9 mouse cellular contexts compared by ENCODE assay signal in the genomic region with DNA sequence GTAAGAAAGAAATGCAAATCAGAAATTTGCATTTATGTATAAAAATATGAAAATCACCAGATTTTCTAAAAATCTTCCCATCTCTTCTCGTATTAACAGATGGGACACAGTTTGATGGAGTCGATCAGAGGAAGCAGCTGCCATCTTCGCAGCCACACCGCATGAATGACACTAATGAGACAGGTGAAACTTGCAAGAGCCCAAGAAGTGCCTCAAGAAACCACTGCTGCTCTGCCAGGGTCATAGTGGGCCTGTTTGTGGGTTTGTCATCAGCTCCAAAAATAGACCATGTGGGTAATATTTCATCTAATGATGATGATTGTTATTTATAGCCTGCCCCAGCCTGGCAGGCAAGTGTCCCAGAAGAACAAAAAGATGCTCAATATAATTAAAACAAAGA.
"Had no signal": no experiment of that assay in that cellular context is flagged by ENCODE, and none has a peak within 500 bp of the region (broad histone marks: within the 10 kb centered on the region; RNA-seq: fewer than 3 reads in every experiment).

No protein-coding gene starts in this region.

- H3K4me2 ChIP-seq: limb, embryonic 12.5 days; liver, embryonic 13.5 days; lung, embryonic 15.5 days; neural tube, embryonic 12.5 days had no signal

- ATAC-seq: liver, postnatal 0 days had no signal

- H3K4me1 ChIP-seq: limb, embryonic 12.5 days; liver, embryonic 13.5 days; lung, embryonic 15.5 days; neural tube, embryonic 12.5 days had no signal

- H3K27ac ChIP-seq: limb, embryonic 12.5 days; liver, embryonic 13.5 days; lung, embryonic 15.5 days; macrophage; neural tube, embryonic 12.5 days; stomach, postnatal 0 days had no signal

- H3K27me3 ChIP-seq: limb, embryonic 12.5 days; liver, embryonic 13.5 days; lung, embryonic 15.5 days; neural tube, embryonic 12.5 days had no signal

- H3K9ac ChIP-seq: limb, embryonic 12.5 days; liver, embryonic 13.5 days; liver, postnatal 0 days; lung, embryonic 15.5 days; neural tube, embryonic 12.5 days had no signal

- DNase-seq: liver; liver, embryonic 13.5 days; liver, postnatal 0 days; lung, postnatal 14 days had no signal

- H3K36me3 ChIP-seq: limb, embryonic 12.5 days; liver, embryonic 13.5 days; lung, embryonic 15.5 days; neural tube, embryonic 12.5 days had no signal

- H3K9me3 ChIP-seq: limb, embryonic 12.5 days; liver, embryonic 13.5 days; lung, embryonic 15.5 days; neural tube, embryonic 12.5 days had no signal

- H3K4me3 ChIP-seq: limb, embryonic 12.5 days; liver, embryonic 13.5 days; lung, embryonic 15.5 days; neural tube, embryonic 12.5 days had no signal
